Mouse (Mus musculus): ENCODE results near the gene Atxn1. TPM values are rescaled to one million over a fixed set of nuclear protein-coding genes. Genes with fewer than 3 reads are reported as not detected.

The Atxn1 gene
- polyA plus RNA-seq, 1 experiment from 2014 or later = 8.5 TPM

DNA sequence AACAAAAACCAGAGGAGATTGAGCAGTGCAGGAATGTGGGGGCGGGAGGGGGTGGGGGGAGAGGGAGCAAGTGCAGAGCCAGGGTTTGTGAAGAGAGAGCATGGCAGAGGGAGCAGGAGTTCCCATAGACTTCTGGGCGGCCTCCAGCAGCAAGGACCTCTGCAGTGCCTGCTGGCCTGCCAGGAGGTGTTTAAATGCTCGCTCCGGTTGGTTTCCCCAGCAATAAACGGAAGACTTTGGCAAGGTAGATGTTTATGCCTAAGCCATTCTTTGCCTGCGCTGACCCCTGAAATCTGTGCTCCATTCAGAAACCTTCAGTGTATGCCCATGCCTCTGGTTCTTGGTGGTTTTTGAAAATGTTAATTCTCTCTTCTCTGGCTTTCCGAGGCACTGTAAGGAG, 438.6 kb downstream of the Atxn1 start:
- Histone ChIP-seq H3K9ac (no peak overlapping the region), H3K4me1 (peaks cover 13% of the 10 kb centered on the region), H3K27ac (0 out of 2 replicates have a peak overlapping the region, but pooled peaks have one; percentile 12), H3K9me3 (no peaks in the 10 kb centered on the region), H3K36me3 (no peaks in the 10 kb centered on the region), H3K4me2 (no peak overlapping the region), H3K4me3 (replicated peaks) (no peak overlapping the region), H3K27me3 (replicated peaks) (no peaks in the 10 kb centered on the region)
- 67% methylated on average over 7 of the region's 7 CpGs for WGBS
- ATAC-seq (ENCODE audit: insufficient read depth, low FRiP score, low read depth) = no peak

DNA sequence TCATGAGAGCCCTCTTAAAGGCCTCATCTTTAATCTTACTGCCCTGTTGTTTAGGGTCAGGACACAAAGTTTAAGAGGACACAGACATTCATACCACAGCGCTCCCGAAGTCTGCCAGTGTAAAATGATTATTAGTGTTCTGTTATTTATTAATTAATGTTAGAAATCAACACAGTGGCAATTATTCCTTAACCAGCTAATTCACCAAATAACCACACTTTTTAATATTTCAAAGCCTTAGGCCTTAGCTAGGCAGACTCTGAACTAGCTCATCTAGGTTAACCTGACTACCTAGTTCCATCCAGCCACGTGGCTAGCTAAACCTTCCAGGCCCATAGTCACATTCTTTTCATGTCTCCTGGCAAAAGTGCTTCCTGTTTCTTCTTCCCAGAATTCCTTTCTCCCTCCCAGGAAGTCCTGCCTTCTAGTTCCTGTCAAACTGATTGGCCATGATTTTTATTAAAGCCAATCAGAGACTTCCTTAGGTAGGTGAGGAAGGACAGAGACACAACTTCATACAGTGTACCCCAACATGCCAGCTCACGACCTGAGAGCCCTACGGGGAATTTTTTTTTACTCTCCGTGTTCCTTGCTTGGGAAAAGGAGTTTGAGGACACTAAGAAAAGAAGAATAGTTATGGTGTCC, 439.9 kb downstream of the Atxn1 start:
- Histone ChIP-seq H3K27me3 (replicated peaks) (no peaks in the 10 kb centered on the region), H3K4me3 (replicated peaks) (no peak overlapping the region), H3K9ac (no peak overlapping the region), H3K4me2 (no peak overlapping the region), H3K4me1 (0 out of 2 replicates have a peak, but pooled peaks cover 5% of the 10 kb centered on the region), H3K9me3 (no peaks in the 10 kb centered on the region), H3K27ac (no peak overlapping the region), H3K36me3 (0 out of 2 replicates have a peak, but pooled peaks cover 3% of the 10 kb centered on the region)
- 93% methylated on average over 6 of the region's 6 CpGs for WGBS
- no peak for ATAC-seq (ENCODE audit: insufficient read depth, low FRiP score, low read depth)

DNA sequence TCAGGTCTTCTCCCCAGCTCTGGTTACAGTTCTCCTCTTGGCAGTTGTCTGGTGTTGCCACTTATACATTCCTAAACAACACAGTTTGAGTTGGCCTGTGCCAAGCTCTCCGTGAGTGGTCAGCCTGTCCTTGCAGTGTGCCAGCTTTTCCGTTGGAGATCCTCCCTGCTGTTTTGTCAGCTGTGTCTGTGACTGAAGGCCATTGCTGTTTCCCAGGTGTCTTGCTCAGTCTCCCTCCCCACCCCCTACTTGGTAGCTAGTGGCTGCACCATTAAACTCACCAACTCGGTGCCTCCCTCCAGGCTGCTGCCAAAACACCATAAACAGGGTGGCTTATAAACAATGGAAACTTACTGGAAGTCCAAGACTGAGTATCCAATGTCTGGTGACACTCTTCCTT, 440.5 kb downstream of the Atxn1 start:
- H3K4me2 ChIP-seq = no peak overlapping the region
- H3K9me3 ChIP-seq = no peaks in the 10 kb centered on the region
- H3K4me1 ChIP-seq = 0 out of 2 replicates have a peak, but pooled peaks cover 5% of the 10 kb centered on the region
- H3K27ac ChIP-seq = no peak overlapping the region
- no peak overlapping the region for H3K9ac ChIP-seq
- ATAC-seq (ENCODE audit: insufficient read depth, low FRiP score, low read depth) = no peak
- no peak overlapping the region for H3K4me3 ChIP-seq (replicated peaks)
- 0 out of 2 replicates have a peak, but pooled peaks cover 4% of the 10 kb centered on the region for H3K36me3 ChIP-seq
- H3K27me3 ChIP-seq (replicated peaks) = no peaks in the 10 kb centered on the region
- 61% methylated on average over 3 of the region's 3 CpGs for WGBS

DNA sequence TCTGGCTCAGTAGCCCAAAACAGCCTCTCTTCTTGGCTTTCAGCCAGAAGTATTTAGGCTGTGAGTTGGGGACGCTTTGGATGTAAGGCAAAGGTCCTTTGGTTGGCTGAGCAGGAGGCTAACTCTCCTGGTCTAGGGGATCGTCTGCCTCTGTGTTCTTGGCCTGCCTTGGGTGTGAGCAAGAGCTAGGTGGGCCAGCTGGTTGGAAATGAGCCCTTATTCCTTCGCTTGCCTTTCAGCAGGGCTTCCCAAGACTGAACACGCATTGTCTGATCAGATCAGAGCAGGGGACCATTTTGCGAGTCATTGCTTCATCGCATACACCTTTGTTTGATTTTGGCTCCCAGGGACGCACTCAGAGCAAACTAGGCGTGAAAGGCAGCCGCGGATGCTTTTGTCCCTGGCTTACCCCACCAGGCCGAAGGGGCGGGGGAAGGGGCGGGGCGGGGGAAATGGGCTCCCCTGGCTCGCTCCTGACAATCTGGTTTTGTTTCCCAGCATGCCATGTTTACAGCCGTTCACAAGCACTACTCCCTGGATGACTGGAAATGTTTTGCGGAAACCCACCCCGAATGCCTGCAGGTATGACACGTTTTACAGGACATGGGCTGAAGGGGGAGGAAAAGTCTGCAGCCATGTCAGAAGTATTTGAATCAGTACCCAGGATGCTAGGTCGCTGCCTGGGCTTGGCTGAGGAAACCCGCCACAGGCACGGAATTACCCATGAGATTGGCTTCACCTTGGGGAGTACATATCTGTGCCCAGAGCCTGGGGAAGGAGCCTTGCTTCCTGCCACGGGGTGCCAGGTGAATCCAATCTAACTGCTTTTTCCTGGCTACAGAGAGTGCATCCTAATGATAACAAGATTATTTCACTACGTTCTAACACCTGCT, 448.1 kb downstream of the Atxn1 start:
- Histone ChIP-seq H3K27me3 (replicated peaks) (no peaks in the 10 kb centered on the region), H3K27ac (peak overlapping the region; percentile 42), H3K36me3 (0 out of 2 replicates have a peak, but pooled peaks cover 4% of the 10 kb centered on the region), H3K4me3 (replicated peaks) (peak overlapping the region; percentile 23), H3K4me2 (peak overlapping the region; percentile 56), H3K4me1 (peaks cover 37% of the 10 kb centered on the region), H3K9ac (no peak overlapping the region), H3K9me3 (no peaks in the 10 kb centered on the region)
- 12% methylated on average over 24 of the region's 24 CpGs for WGBS
- 0 out of 2 replicates have a peak, but pooled peaks have one; percentile 24 for ATAC-seq (ENCODE audit: insufficient read depth, low FRiP score, low read depth)

DNA sequence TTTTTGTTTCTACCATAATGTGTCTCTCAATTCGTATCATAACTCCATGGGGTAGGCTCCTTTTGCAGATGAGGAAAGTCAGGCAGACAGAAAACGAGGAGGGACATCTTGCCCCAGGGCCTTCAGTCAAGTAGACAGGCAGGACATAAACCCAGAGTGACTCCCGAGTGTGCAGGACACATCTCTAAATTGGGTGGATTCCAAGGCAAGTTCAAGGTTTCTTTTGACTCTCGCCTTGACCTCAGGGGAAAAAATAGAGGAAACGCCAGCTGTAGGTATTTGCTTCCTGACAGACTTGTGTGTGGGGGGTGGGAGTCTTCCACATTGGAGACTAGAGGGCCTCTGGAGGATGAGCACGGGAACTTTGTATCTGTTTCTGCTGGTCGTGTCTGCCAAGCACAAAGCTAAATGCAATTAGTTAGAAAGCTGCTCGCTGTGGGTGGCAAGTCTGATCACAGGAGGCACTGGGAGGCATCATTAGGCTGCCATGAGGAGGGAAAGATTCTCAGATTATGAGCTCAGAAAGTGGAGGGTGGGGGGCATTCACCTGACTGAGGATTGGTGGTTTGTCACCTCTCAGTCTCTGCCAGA, 449.9 kb downstream of the Atxn1 start:
- H3K27me3 ChIP-seq (replicated peaks) = no peaks in the 10 kb centered on the region
- H3K4me2 ChIP-seq = no peak overlapping the region
- peaks cover 37% of the 10 kb centered on the region for H3K4me1 ChIP-seq
- H3K9me3 ChIP-seq = no peaks in the 10 kb centered on the region
- H3K27ac ChIP-seq = peak overlapping the region; percentile 54; the same call in 1 of the 2 replicates
- no peak overlapping the region for H3K4me3 ChIP-seq (replicated peaks)
- 0 out of 2 replicates have a peak, but pooled peaks cover under 1% of the 10 kb centered on the region for H3K36me3 ChIP-seq
- H3K9ac ChIP-seq = no peak overlapping the region
- WGBS = 36% methylated on average over 8 of the region's 8 CpGs
- ATAC-seq (ENCODE audit: insufficient read depth, low FRiP score, low read depth) = no peak

DNA sequence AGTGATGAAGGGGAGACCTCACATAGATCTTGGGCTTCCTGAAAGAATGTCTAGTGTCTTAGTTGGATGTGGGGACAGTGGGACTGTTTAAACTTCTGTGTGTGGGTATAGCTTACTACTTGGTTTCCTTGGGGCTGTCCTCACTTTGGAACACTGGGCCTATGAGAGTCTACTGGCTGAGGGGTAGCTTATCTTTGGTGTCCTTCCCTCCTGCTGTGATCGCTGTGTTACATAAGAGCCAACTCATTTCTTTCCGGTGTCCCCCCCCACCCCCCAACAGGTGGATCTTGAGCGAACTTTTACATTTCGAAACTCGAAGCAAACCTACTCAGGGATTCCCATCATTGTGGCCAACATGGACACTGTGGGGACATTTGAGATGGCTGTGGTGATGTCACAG, 450.7 kb downstream of the Atxn1 start:
- Histone ChIP-seq H3K27ac (no peak overlapping the region), H3K4me1 (peaks cover 37% of the 10 kb centered on the region), H3K9me3 (no peaks in the 10 kb centered on the region), H3K9ac (no peak overlapping the region), H3K4me3 (replicated peaks) (no peak overlapping the region), H3K27me3 (replicated peaks) (no peaks in the 10 kb centered on the region), H3K4me2 (no peak overlapping the region), H3K36me3 (no peaks in the 10 kb centered on the region)
- 87% methylated on average over 5 of the region's 5 CpGs for WGBS
- no peak for ATAC-seq (ENCODE audit: insufficient read depth, low FRiP score, low read depth)

DNA sequence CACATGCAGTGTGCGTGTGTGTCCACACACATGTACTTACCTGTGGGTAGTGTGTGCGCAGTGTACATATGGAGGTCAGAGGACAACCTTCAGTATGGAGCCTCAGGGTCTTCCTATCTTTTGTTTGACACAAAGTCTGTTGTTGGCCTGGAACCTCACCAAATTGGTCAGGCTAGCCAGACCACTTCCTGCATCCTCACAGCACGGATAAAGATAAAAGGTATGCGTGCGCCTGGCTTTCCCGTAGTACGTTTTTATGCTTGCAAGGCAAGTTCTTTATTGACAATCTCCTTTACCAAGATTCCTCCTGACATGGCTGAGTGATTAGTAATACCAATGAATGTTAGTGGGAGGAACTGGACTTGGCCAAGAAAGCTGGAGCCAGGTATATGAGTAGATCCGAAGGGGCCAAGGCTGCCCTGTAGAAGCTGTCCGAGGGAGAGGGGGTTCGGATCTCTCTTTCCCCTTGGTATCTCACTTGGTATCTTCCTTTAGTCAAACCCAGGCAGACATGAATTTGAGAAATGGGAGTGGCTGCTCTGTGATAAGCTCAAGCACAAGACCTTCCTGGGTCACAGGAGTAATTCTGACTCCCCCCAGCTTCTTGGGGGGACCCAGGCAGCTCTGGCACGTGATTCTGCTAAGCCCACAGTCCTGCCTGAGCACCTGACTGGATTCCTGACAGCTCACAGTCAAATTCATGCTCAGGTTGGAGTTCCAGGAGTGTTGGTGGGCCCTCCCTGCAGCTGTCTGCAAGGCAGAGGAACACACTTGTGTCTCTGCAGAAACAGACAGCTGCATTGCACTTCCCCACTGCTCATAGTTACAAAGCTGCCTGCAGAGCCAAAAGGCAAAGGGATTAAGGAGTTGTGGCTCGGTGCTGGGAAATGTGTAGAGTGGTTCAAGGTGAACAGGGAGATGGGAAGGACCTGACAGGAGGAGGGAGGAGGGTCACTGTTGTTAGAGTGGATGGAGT, 451.5 kb downstream of the Atxn1 start:
- WGBS = 61% methylated on average over 12 of the region's 12 CpGs
- Histone ChIP-seq H3K36me3 (no peaks in the 10 kb centered on the region), H3K9me3 (no peaks in the 10 kb centered on the region), H3K9ac (no peak overlapping the region), H3K27me3 (replicated peaks) (no peaks in the 10 kb centered on the region), H3K4me2 (no peak overlapping the region), H3K4me1 (peaks cover 41% of the 10 kb centered on the region), H3K4me3 (replicated peaks) (no peak overlapping the region), H3K27ac (peak overlapping the region; percentile 52)
- no peak for ATAC-seq (ENCODE audit: insufficient read depth, low FRiP score, low read depth)

DNA sequence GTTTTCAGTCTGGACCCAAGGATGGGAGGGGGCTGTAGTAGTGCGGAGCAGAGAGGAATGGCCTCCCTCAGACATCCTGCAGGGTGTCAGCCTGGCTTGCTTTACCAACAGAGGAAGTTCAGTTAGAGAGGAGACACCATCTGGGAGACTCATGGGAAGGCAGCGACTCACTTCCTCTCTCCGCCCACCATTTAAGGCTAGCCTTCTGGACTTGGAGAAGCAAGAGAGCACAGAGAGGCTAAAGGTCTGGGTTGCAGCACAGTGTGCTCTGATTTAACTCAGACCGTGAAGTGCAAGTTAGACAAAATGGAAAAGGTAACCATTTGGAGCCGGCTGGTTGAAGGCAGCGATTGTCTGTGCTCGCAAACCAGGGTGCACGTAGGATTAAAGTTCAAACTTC, 452.3 kb downstream of the Atxn1 start:
- peaks cover 48% of the 10 kb centered on the region for H3K4me1 ChIP-seq
- H3K4me2 ChIP-seq = no peak overlapping the region
- no peaks in the 10 kb centered on the region for H3K27me3 ChIP-seq (replicated peaks)
- no peak overlapping the region for H3K4me3 ChIP-seq (replicated peaks)
- H3K36me3 ChIP-seq = no peaks in the 10 kb centered on the region
- H3K9me3 ChIP-seq = no peaks in the 10 kb centered on the region
- ATAC-seq (ENCODE audit: insufficient read depth, low FRiP score, low read depth) = no peak
- peak overlapping the region; percentile 52 for H3K27ac ChIP-seq
- WGBS = 71% methylated on average over 8 of the region's 8 CpGs
- H3K9ac ChIP-seq = no peak overlapping the region

DNA sequence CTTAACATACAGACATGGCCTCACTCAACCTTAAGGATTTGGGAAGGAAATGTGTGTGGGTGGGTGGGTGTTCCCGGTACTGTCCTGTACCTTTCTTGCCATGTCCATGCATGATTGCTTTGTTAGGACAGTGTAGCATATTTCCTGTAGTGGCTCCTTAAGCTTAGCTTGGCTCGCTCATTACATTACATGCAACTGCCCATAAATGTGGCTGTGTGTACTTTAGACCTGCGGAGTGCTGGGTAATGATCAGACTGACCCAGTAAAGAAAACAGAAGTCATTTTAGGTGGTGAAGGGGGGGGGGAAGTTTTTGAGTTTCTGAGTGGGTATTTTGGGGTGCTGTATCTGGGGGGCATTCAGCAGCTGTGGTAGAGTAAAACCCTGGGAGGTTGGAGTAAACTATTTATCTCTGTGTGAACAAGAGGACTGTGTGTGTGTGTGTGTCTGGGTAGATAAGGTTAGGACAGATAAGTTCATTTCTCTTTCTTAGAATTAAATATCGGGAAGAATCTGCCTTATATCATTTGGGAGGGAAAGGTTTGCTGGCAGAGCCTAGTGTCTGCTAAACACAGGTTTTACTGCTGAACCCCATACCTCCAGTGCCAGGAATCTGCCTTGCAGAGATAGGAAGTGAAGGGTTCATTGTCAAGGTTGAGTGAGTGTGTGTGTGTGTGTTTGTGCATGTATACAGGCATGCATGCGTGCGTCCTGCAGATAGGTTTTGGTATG, 452.9 kb downstream of the Atxn1 start:
- H3K27ac ChIP-seq = peak overlapping the region; percentile 52
- no peaks in the 10 kb centered on the region for H3K9me3 ChIP-seq
- WGBS = 63% methylated on average over 6 of the region's 6 CpGs

DNA sequence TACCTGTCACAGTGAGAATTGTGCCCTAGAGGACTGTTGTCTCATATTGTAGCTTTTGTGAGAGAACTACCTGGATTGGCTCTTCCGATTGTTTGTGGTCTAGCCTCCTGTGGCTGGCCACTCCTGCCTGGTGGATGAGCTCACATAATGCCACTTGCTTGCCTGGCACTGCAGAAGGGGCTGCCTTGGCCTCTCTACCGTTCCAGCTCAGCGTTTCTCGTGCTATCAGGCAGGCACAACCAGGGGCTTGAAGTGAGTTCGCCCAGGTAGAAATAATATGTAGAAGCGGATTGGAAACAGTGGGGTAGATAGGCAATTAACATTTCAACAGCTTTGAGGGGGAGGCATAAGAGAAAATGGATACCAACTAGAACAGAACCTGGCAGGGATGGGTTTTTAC, 455.4 kb downstream of the Atxn1 start:
- 75% methylated on average over 6 of the region's 6 CpGs for WGBS
- Histone ChIP-seq H3K36me3 (no peaks in the 10 kb centered on the region), H3K27me3 (replicated peaks) (no peaks in the 10 kb centered on the region), H3K9ac (no peak overlapping the region), H3K4me2 (no peak overlapping the region), H3K27ac (no peak overlapping the region), H3K4me1 (peaks cover 27% of the 10 kb centered on the region), H3K4me3 (replicated peaks) (no peak overlapping the region), H3K9me3 (no peaks in the 10 kb centered on the region)
- no peak for ATAC-seq (ENCODE audit: insufficient read depth, low FRiP score, low read depth)

More for the DNA sequence above, 452.9 kb downstream of the Atxn1 start:
- no peak overlapping the region for H3K9ac ChIP-seq
- peaks cover 44% of the 10 kb centered on the region for H3K4me1 ChIP-seq
- no peak overlapping the region for H3K4me2 ChIP-seq
- H3K36me3 ChIP-seq = no peaks in the 10 kb centered on the region
- H3K4me3 ChIP-seq (replicated peaks) = no peak overlapping the region
- peak; percentile 43; the same call in 1 of the 2 replicates for ATAC-seq (ENCODE audit: insufficient read depth, low FRiP score, low read depth)
- H3K27me3 ChIP-seq (replicated peaks) = no peaks in the 10 kb centered on the region

All from stomach, embryonic 15.5 days (tissue).